Mouse (Mus musculus): Measurements from ENCODE around the gene Scgb2b18.

Gene Scgb2b18

GRCm38 (mm10) chr7:33173764-33174163 lies at the start of gene Scgb2b18:
Gene Scgb2b18 (minus strand): TSS chr7:33173864.
- 90% methylated on average over 2 of the region's 2 CpGs for WGBS

GRCm38 (mm10) chr7:33185268-33185667 lies 11.6 kb upstream of the Scgb2b18 start, which contains the start of gene Scgb1b18:
Gene Scgb1b18 (plus strand): TSS chr7:33185568.
- no CpG with 5 or more reads among the region's 2 CpGs for WGBS
